Mouse (Mus musculus): Measurements from ENCODE around the gene Lpp.

GRCm38 (mm10) chr16:24941306-24942160, 548.2 kb downstream of the Lpp start:
- TF ChIP-seq CTCF (IDR thresholded peaks at IDR 0.05; ENCODE audit: low read depth, low read length), result no peak
- no peak for TF ChIP-seq POLR2AphosphoS5 (IDR thresholded peaks at IDR 0.05; ENCODE audit: insufficient replicate concordance, low read depth, low read length)
- TF ChIP-seq GATA1 (IDR thresholded peaks at IDR 0.05; ENCODE audit: borderline replicate concordance, low read length), result no peak
- TF ChIP-seq TAL1 (conservative IDR thresholded peaks at IDR 0.05; ENCODE audit: low read depth, low read length), result no peak
- TF ChIP-seq GATA2 (IDR thresholded peaks at IDR 0.05; ENCODE audit: borderline replicate concordance, low read depth, low read length), result no peak
